Mouse (Mus musculus): ENCODE data around the gene Prpf40a. TPM values are rescaled to one million over a fixed set of nuclear protein-coding genes. Genes with fewer than 3 reads are reported as not detected.

The Prpf40a gene
- polyA plus RNA-seq, 1 experiment from 2014 or later = 99.3 TPM

- no peaks in the 10 kb centered on the region for H3K27me3 ChIP-seq (replicated peaks)
- no peaks in the 10 kb centered on the region for H3K9me3 ChIP-seq (replicated peaks)
- H3K4me1 ChIP-seq = no peaks in the 10 kb centered on the region
- no peak overlapping the region for H3K4me2 ChIP-seq
- no peak overlapping the region for H3K27ac ChIP-seq
- 70% methylated on average over 11 of the region's 11 CpGs for WGBS (ENCODE audit: insufficient replicate concordance)
- no peak overlapping the region for H3K9ac ChIP-seq
- H3K4me3 ChIP-seq = no peak overlapping the region
- no peaks in the 10 kb centered on the region for H3K36me3 ChIP-seq
- no peak for ATAC-seq
Measured at GRCm38 (mm10) chr2:53101885-53102740, 89.0 kb downstream of the Prpf40a start.

GRCm38 (mm10) chr2:53100093-53100492, 91.0 kb downstream of the Prpf40a start:
- Histone ChIP-seq H3K9ac (no peak overlapping the region), H3K27me3 (replicated peaks) (no peaks in the 10 kb centered on the region), H3K27ac (no peak overlapping the region), H3K4me1 (no peaks in the 10 kb centered on the region), H3K4me3 (no peak overlapping the region), H3K9me3 (replicated peaks) (no peaks in the 10 kb centered on the region), H3K4me2 (no peak overlapping the region), H3K36me3 (no peaks in the 10 kb centered on the region)
- ATAC-seq = no peak
- 50% methylated on average over 2 of the region's 2 CpGs for WGBS (ENCODE audit: insufficient replicate concordance)

DNA sequence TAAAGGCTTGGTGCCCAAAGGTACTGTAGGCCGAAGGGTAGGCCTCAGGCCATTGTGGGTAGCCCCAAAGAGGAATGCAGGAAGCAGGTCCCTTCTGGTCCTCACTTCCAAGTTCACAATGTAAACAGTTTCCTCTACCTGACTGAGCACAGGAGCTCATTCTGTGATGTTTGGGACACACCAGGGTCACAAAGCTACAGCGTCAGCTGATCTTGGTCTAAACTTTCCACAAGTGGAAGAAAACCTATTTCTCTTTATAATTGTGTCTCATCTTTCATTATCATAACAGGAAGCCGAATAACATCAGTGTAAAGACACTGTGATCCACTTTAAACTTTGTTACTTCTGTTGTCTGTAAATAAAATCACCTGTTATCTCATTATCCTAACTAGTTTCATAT, 95.6 kb downstream of the Prpf40a start:
- H3K4me1 ChIP-seq = no peaks in the 10 kb centered on the region
- H3K9me3 ChIP-seq (replicated peaks) = no peaks in the 10 kb centered on the region
- H3K4me2 ChIP-seq = no peak overlapping the region
- H3K36me3 ChIP-seq = no peaks in the 10 kb centered on the region
- WGBS (ENCODE audit: insufficient replicate concordance) = 68% methylated on average over 3 of the region's 3 CpGs
- H3K27me3 ChIP-seq (replicated peaks) = no peaks in the 10 kb centered on the region
- no peak overlapping the region for H3K9ac ChIP-seq
- H3K27ac ChIP-seq = no peak overlapping the region
- no peak overlapping the region for H3K4me3 ChIP-seq
- ATAC-seq = no peak

DNA sequence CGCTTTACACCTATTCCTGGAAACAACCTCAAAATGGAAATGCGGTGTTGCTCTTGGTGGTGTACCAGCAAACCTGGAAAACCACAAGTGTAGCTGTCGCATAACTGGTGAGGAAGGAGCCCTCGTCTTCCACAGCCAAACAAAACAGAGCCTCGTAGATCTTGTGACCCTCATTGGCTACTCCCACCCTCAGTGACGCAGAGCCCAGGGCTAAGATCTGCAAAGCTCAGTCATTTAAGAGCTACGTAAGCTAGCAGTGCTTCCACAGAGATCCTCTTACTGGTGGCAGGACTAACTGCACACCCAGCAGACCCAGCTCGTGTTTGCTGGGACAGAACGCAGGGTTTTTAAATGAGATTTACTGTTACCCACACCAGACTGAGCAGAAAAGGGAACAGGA, 96.1 kb downstream of the Prpf40a start:
- H3K4me2 ChIP-seq = no peak overlapping the region
- H3K9me3 ChIP-seq (replicated peaks) = no peaks in the 10 kb centered on the region
- no peaks in the 10 kb centered on the region for H3K27me3 ChIP-seq (replicated peaks)
- no peak overlapping the region for H3K9ac ChIP-seq
- H3K4me1 ChIP-seq = no peaks in the 10 kb centered on the region
- no peak overlapping the region for H3K4me3 ChIP-seq
- H3K36me3 ChIP-seq = no peaks in the 10 kb centered on the region
- WGBS (ENCODE audit: insufficient replicate concordance) = 71% methylated on average over 9 of the region's 9 CpGs
- no peak for ATAC-seq
- H3K27ac ChIP-seq = no peak overlapping the region

GRCm38 (mm10) chr2:53088744-53089143, 102.3 kb downstream of the Prpf40a start:
- H3K27me3 ChIP-seq (replicated peaks) = no peaks in the 10 kb centered on the region
- no peaks in the 10 kb centered on the region for H3K36me3 ChIP-seq
- no peak overlapping the region for H3K9ac ChIP-seq
- WGBS (ENCODE audit: insufficient replicate concordance) = 48% methylated on average over 3 of the region's 3 CpGs
- no peak for ATAC-seq
- no peaks in the 10 kb centered on the region for H3K9me3 ChIP-seq (replicated peaks)
- no peak overlapping the region for H3K4me2 ChIP-seq
- H3K4me3 ChIP-seq = no peak overlapping the region
- H3K27ac ChIP-seq = no peak overlapping the region
- H3K4me1 ChIP-seq = no peaks in the 10 kb centered on the region

GRCm38 (mm10) chr2:53085617-53086202, 105.4 kb downstream of the Prpf40a start:
- Histone ChIP-seq H3K27me3 (replicated peaks) (no peaks in the 10 kb centered on the region), H3K9me3 (replicated peaks) (no peaks in the 10 kb centered on the region), H3K4me1 (no peaks in the 10 kb centered on the region), H3K36me3 (no peaks in the 10 kb centered on the region), H3K27ac (no peak overlapping the region), H3K4me2 (no peak overlapping the region), H3K9ac (no peak overlapping the region), H3K4me3 (no peak overlapping the region)
- 30% methylated on average over 9 of the region's 9 CpGs for WGBS (ENCODE audit: insufficient replicate concordance)
- ATAC-seq = no peak

Other genes starting within 250 kb of the Prpf40a start
- 34.5 and 34.7 TPM in 2 replicates for gene Arl6ip6, start 442 bp upstream of the Prpf40a start, polyA plus RNA-seq (2016; fragmentation: Nextera tagmentation; extraction: Ambion mirVana)